Mouse (Mus musculus) CH12.LX (cell line): ENCODE measurements around the gene Gm13278.

Experiments
- CTCF ChIP-seq, 2 experiments: IDR thresholded peaks in 1 of 2; conservative IDR thresholded peaks in 1 of 2; 2 replicates each; pipeline ENCODE4 v1.5.1; 2011 to 2012; ENCODE audit warnings: low read depth in 2 of 2, low read length in 2 of 2, improper control_type of control experiment in 1 of 2, inconsistent platforms in 1 of 2, mild to moderate bottlenecking in 1 of 2, moderate library complexity in 1 of 2
- E2F4 ChIP-seq: IDR thresholded peaks from 2 replicates; pipeline ENCODE4 v1.6.1; 2011; ENCODE audit warnings: low read depth, low read length, improper control_type of control experiment; ENCODE audit not compliant: insufficient replicate concordance
- EP300 ChIP-seq: IDR thresholded peaks from 2 replicates; pipeline ENCODE4 v1.6.1; 2011; ENCODE audit warnings: low read length, improper control_type of control experiment
- HCFC1 ChIP-seq: IDR thresholded peaks from 2 replicates; pipeline ENCODE4 v1.6.1; 2012; ENCODE audit warnings: low read depth, mild to moderate bottlenecking, inconsistent platforms, low read length, improper control_type of control experiment
- IRF4 ChIP-seq: IDR thresholded peaks from 2 replicates; pipeline ENCODE4 v1.6.1; 2014; ENCODE audit warnings: low read depth, mild to moderate bottlenecking, inconsistent platforms, low read length, improper control_type of control experiment
- JUND ChIP-seq: conservative IDR thresholded peaks from 2 replicates; pipeline ENCODE4 v1.6.1; 2011; ENCODE audit warnings: low read depth, low read length, improper control_type of control experiment
- NRF1 ChIP-seq: IDR thresholded peaks from 2 replicates; pipeline ENCODE4 v1.6.1; 2014; ENCODE audit warnings: low read depth, mild to moderate bottlenecking, inconsistent platforms, low read length, improper control_type of control experiment, moderate library complexity
- POLR2A ChIP-seq: IDR thresholded peaks from 2 replicates; pipeline ENCODE4 v1.6.1; 2011; ENCODE audit warnings: low read depth, mild to moderate bottlenecking, improper control_type of control experiment, low read length
- POLR2AphosphoS2 ChIP-seq: IDR thresholded peaks from 2 replicates; pipeline ENCODE4 v1.6.1; 2011; ENCODE audit warnings: low read depth, low read length, improper control_type of control experiment
- SMC3 ChIP-seq: IDR thresholded peaks from 2 replicates; pipeline ENCODE4 v1.6.1; 2011; ENCODE audit warnings: low read depth, low read length, improper control_type of control experiment
- USF1 ChIP-seq: IDR thresholded peaks from 2 replicates; pipeline ENCODE4 v1.6.1; 2014; ENCODE audit warnings: low read depth, mild to moderate bottlenecking, inconsistent platforms, low read length, improper control_type of control experiment

DNA sequence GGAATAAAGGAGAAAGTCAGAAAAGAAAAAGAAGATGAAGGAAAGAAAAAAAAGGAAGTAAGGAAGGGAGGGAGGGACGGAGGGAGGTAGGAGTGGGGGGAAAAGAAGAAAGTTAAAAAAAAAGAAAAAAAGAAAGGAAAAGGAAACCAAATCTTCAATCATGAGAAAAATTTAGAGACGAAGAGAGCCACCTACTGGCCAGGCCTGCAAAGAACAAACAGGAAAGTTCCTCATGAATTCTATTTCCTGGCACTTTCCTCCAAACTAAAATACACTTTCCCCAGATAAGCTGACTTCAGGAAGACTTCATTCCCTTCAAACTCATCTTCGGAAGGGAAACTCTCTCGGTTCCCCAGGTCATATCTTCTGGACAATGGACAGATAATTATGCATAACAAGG lies 39.2 kb downstream of the Gm13278 start:
- TF ChIP-seq E2F4 (no peak), SMC3 (peak; percentile 22; the same call in 1 of the 2 replicates), POLR2A (no peak), POLR2AphosphoS2 (no peak), CTCF (conservative IDR thresholded peaks at IDR 0.05 in 1 of 2, IDR thresholded peaks at IDR 0.05 in 1 of 2; ENCODE audit: low read depth in 2 of 2, low read length in 2 of 2) (peak in 1 of 2 experiments; percentile 70; a peak in 3 of 4 replicates), EP300 (no peak), USF1 (no peak), HCFC1 (no peak), NRF1 (no peak), IRF4 (no peak), JUND (no peak)
